Mouse (Mus musculus): ENCODE data around the gene Gm4788.
"Not testable (repeated sequence)": the region's sequence is repeated elsewhere in the genome, so short reads cannot be mapped to it uniquely, and the experiment has no call there.

Gm4788 gene

DNA sequence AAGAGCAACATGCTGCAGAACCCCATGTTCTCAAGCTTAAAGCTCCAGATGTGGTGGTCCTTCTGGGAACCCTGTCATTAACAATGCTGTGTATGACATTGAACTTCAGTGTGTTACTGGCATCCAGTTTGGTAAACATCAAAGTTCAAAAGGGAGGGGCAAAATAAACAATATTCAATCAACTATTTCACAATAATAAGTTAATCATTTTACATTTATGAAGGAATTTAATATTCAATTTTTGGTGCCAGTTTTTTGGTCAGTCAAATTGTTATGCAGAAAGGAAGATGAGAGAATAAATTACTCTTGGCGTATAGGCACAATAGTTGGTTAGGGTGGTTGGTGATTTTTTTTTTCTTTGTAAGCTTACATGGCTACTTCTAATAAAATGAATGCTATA, at the start of gene Gm4788:
TSS of gene Gm4788 (minus strand) at position 101 of the 400 bp plus-strand sequence.
- no peak for DNase-seq

DNA sequence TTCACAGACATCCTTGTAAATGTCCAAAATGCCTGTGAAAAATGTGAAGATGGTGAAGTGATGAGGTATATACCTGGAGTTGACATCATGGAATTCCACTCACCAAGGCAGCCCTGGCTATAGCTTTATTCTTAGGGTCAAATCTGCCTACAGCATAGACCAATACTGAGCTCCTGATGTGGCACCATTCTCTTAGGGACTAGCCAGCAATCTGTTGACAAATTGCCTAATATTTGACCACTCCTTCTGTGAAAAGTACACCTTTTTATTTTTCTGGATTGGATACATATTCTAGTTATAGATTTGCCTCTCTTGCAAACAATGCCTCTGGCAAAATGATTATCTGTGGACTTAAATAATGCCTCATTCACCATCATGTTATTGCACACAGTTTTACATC, 27.6 kb upstream of the Gm4788 start:
- DNase-seq: no peak

DNA sequence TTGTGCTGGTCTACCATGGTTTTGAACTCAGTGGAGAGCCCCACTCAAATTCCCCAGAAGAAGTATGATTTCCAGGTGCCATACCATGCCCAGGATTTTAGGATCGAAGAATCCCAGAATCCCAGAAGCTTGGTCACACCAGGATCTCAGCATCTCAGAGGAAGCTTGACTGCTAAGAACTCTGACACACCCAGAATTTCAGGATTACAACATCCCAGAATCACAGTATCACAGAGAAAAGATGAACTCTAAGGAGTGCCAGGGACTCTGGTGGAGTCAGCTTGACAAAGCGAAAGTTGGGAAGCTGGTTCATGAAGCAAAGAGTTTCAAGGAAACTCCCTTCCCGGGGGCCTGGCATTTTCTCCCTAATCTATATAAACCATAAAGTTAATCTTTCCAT, 11.1 kb downstream of the Gm4788 start:
- not testable (repeated sequence) for DNase-seq

DNA sequence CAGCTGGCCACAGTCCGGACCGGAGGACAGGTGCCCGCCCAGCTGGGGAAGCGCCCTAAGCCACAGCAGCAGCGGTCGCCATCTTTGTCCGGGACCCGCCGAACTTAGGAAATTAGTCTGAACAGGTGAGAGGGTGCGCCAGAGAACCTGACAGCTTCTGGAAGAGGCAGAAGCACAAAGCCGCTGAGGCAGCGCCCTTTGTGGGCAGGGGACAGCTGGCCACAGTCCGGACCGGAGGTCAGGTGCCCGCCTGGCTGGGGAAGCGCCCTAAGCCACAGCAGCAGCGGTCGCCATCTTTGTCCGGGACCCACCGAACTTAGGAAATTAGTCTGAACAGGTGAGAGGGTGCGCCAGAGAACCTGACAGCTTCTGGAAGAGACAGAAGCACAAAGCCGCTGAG, 64.4 kb downstream of the Gm4788 start:
- not testable (repeated sequence) for DNase-seq

DNA sequence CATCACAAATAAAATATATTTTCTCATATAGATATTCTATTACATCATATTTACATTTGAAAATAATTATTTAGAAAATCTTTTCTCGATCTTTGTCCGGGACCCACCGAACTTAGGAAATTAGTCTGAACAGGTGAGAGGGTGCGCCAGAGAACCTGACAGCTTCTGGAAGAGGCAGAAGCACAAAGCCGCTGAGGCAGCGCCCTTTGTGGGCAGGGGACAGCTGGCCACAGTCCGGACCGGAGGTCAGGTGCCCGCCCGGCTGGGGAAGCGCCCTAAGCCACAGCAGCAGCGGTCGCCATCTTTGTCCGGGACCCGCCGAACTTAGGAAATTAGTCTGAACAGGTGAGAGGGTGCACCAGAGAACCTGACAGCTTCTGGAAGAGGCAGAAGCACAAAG, 64.8 kb downstream of the Gm4788 start:
- DNase-seq: not testable (repeated sequence)

DNA sequence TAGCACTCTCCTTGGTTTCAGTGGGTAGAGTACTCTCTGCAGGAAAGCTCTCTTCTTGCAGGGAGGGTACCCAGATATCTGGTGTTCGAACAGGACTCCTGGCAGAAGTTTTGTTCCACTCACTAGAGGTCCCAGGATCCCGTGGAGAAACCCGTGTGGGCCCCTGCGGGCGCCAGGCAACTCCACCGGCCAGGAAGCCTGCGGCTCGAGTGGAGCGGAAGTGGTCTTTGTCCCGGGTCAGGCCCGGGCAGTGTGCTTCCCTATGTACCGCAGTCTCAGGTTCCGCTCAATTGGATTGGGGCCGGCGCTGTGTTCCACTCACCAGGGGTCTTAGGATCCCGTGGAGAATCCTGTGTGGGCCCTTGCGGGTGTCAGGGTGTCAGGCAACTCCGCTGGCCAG, 131.1 kb downstream of the Gm4788 start:
- DNase-seq: not testable (repeated sequence)

All from thymus, adult 18-20 months (tissue).